Mouse (Mus musculus): ENCODE results near the gene Tarm1.

DNA sequence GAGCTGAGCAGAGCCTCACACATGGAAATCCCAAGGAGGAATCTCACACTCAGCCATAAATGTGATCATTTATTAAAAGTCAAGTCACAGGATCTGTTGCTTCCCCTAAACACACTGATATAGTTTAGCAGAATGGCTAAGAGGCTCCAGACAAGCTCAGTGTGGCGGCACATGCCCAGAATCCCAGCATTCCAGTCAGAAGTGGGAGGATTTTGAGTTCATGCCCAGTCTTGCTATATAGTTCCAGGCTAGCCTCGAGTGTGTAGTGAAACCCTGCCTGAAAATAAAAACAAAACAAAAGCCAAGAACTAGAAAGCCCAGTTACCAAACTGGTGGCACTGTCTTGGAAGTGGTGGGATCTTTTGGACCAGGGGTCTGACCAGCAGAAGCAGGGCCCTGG, 33.8 kb downstream of the Tarm1 start:
- TF ChIP-seq CTCF (IDR thresholded peaks at IDR 0.05; ENCODE audit: insufficient read depth, low read depth, low read length) = no peak
- no peak for TF ChIP-seq POLR2A (IDR thresholded peaks at IDR 0.05; ENCODE audit: insufficient read depth, low read depth, low read length)

Measured in olfactory bulb, adult 2 months (tissue).